Mouse (Mus musculus) C3H10T1/2 (cell line): ENCODE measurements around the gene Cwf19l2. TPM values are rescaled to one million over a fixed set of nuclear protein-coding genes. Genes with fewer than 3 reads are reported as not detected.

Experiments used
- polyA plus RNA-seq, 2 experiments: library from polyadenylated mRNA; unstranded; fragments of >200 nt; fragmentation: generic; extraction: Trizol; gene quantifications; one replicate each; pipeline ENCODE4 v1.2.1; 2012; ENCODE audit warnings: missing spikeins in 2 of 2

The Cwf19l2 gene
- polyA plus RNA-seq, result 1 to 10 TPM in 1 of 2 experiments, under 1 TPM in 1; 0.42 to 2.3 TPM

DNA sequence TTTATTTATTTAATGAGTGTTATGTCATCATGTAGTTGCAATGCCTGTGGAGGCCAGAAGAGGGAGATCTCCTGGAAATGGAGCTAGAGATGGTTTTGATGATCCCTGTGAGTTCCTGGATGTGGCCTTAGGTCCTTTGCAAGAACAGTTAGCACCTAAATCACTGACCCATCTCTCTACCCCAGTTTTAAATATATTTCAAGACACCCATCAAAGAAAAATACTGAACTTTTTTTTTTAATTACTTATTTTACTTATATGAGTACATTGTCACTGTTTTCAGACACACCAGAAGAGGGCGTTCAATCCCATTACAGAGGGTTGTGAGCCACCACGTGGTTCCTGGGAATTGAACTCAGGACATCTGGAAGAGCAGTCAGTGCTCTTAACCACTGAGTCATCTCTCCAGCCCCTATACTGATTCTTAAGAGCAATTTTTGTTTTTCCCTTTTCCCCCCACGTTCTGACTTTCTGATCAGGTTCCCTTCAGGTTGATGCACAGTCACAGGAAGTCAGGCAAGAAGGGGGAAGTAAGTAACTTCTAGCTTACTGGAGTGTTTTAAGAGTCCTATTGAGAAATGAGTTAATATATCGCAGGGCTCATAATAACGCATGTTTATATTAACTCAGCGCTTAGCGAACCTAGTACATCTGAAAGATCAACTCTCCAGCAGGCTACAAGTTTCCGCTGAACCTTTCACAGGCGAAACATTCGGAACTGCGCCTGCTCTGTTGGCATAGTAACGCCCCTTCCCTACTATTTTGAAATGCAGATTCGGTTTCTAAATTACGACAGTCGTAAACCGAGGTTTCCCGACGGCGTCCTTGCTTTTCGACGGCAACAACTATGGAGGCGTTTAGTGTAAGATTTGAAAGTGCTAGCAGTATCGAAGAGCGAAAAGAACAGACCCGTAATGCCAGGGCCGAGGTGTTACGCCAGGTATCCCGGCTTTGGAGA lies at the start of gene Cwf19l2:
Cwf19l2 (plus strand) TSS at position 342 of the 958 bp plus-strand sequence.

Other genes starting within 250 kb of the Cwf19l2 start
- 1 to 10 TPM in 1 of 2 experiments, under 1 TPM in 1; 0.06 to 1.1 TPM for gene Alkbh8, start 68.5 kb upstream of the Cwf19l2 start, polyA plus RNA-seq
- not detected for gene Gucy1a2, start 129.2 kb downstream of the Cwf19l2 start, polyA plus RNA-seq